Mouse (Mus musculus): ENCODE data around the gene Tmem30b. TPM values are rescaled to one million over a fixed set of nuclear protein-coding genes. Genes with fewer than 3 reads are reported as not detected.

Gene Tmem30b
- polyA plus RNA-seq, 1 experiment from 2014 or later = 0.11 TPM

DNA sequence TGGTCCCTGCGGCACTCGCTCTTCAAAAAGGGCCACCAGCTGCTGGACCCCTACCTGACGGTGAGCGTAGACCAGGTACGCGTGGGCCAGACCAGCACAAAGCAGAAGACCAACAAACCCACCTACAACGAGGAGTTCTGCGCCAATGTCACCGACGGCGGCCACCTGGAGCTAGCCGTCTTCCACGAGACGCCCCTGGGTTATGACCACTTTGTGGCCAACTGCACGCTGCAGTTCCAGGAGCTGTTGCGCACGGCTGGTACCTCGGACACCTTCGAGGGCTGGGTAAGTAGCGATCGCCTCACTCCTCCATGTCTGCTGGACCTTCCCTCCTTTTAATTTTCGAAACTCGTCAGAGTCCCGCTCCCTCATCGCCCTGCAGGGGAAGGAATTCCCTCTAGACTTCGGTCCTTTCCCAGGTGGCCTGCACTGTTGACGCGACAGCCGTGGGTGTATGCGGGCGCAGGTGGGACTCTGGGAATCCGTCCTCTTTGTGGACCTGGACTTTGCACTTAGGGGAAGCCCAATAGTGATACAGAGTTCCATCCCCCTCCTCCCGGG is 39.1 kb upstream of the Tmem30b start:
- H3K27ac ChIP-seq (ENCODE audit: low read depth, low read length) = no peak overlapping the region
- no peaks in the 10 kb centered on the region; the same call in 1 of the 2 replicates for H3K4me1 ChIP-seq (ENCODE audit: control insufficient read depth, insufficient read depth, low read length)
- no peaks in the 10 kb centered on the region for H3K36me3 ChIP-seq (ENCODE audit: control insufficient read depth, insufficient read depth, low read length)
- ATAC-seq (peak; percentile 49), DNase-seq (ENCODE audit: low spot score) (peak; percentile 6)
- H3K9ac ChIP-seq (ENCODE audit: low read length) = peak overlapping the region; percentile 78
- peak overlapping the region; percentile 60 for H3K4me3 ChIP-seq (ENCODE audit: low read depth, low read length)
- peak overlapping the region; percentile 94 for H3K4me2 ChIP-seq (ENCODE audit: low read length)
- no peaks in the 10 kb centered on the region for H3K9me3 ChIP-seq (replicated peaks; ENCODE audit: control insufficient read depth, low read length)
- WGBS = under 1% methylated on average over 33 of the region's 33 CpGs
- peaks cover 15% of the 10 kb centered on the region for H3K27me3 ChIP-seq (replicated peaks; ENCODE audit: control insufficient read depth, insufficient read depth, low read length)

GRCm38 (mm10) chr12:73584610-73585240 is 38.5 kb upstream of the Tmem30b start, which contains the start of gene Prkch:
TSS of gene Prkch (plus strand) at chr12:73584796.
- H3K27me3 ChIP-seq (replicated peaks; ENCODE audit: control insufficient read depth, insufficient read depth, low read length) = peaks cover 15% of the 10 kb centered on the region
- 1% methylated on average over 51 of the region's 61 CpGs for WGBS
- H3K4me1 ChIP-seq (ENCODE audit: control insufficient read depth, insufficient read depth, low read length) = no peaks in the 10 kb centered on the region; the same call in 1 of the 2 replicates
- ATAC-seq = peak; percentile 92
- no peaks in the 10 kb centered on the region for H3K9me3 ChIP-seq (replicated peaks; ENCODE audit: control insufficient read depth, low read length)
- peak; percentile 80 for DNase-seq (ENCODE audit: low spot score)
- H3K4me2 ChIP-seq (ENCODE audit: low read length) = peak within 1 kb of the TSS; percentile 94
- peak within 1 kb of the TSS; percentile 78 for H3K9ac ChIP-seq (ENCODE audit: low read length)
- H3K4me3 ChIP-seq (ENCODE audit: low read depth, low read length) = peak within 1 kb of the TSS; percentile 60
- peak within 1 kb of the TSS; percentile 39; the same call in 1 of the 2 replicates for H3K27ac ChIP-seq (ENCODE audit: low read depth, low read length)
- H3K36me3 ChIP-seq (ENCODE audit: control insufficient read depth, insufficient read depth, low read length) = no peaks in the 10 kb centered on the region

DNA sequence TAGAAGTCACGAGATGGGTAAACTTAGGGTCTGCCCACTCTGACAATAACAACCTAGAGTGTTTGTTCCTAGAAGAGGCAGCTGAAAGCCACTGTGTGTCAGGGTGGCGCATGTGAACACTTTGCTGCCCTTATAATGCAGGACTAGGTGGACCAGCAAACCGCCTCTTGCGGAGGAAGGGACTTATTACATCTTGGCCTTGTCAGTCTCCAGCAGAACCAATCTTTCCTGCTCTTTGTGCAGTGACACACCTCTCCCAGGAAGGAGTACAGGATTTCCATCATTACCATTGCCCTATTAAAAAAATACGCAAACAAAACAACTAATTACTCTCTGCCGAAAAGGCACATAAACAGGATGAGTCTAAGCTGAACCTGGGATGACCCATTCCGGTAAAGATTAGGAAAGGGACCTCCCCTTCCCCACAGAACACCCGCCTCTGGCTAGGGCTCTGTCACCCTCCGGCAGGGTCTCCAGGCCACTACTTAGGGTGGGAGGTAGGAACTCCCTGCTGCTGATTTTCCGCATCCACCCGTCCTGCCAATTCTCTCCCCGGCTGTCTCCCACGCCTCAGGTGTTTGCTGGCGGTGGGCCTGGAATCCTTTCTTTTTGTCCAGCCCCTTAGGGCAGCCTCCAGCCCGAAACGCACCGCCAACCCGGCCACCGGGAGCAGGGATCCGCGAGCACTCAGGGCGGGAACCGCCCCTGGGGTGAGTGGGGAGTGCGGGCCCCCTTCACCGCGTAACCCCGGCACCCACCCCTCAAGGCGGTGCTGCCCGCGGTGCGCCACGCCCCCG is 37.8 kb upstream of the Tmem30b start:
- H3K4me2 ChIP-seq (ENCODE audit: low read length) = peak overlapping the region; percentile 94
- ATAC-seq (peak; percentile 50), DNase-seq (ENCODE audit: low spot score) (peak; percentile 41)
- peak overlapping the region; percentile 78 for H3K9ac ChIP-seq (ENCODE audit: low read length)
- peak overlapping the region; percentile 60 for H3K4me3 ChIP-seq (ENCODE audit: low read depth, low read length)
- WGBS = 3% methylated on average over 33 of the region's 33 CpGs
- H3K27ac ChIP-seq (ENCODE audit: low read depth, low read length) = peak overlapping the region; percentile 39; the same call in 1 of the 2 replicates
- no peaks in the 10 kb centered on the region for H3K9me3 ChIP-seq (replicated peaks; ENCODE audit: control insufficient read depth, low read length)
- H3K36me3 ChIP-seq (ENCODE audit: control insufficient read depth, insufficient read depth, low read length) = no peaks in the 10 kb centered on the region
- peaks cover 15% of the 10 kb centered on the region for H3K27me3 ChIP-seq (replicated peaks; ENCODE audit: control insufficient read depth, insufficient read depth, low read length)
- H3K4me1 ChIP-seq (ENCODE audit: control insufficient read depth, insufficient read depth, low read length) = no peaks in the 10 kb centered on the region; the same call in 1 of the 2 replicates

DNA sequence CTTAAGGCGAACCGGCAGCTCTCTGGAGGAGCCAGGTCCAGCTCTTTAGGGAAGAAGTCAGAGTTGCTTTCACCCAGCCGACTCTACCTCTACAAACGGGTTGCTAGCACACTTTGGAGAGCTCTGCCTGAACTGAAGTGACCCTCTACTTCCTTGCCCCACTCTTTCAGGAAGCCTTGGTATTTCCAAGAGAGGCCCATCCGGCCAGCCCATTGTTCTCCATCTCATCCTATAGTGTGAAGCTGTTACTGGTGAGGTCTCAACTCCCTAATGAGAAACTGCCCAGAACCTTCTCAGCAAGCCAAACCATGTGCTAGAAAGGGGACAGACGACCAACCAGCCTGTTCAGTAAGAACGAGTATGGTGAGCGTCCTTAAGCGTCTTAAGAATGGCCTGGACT is 37.1 kb upstream of the Tmem30b start:
- no peak overlapping the region for H3K4me2 ChIP-seq (ENCODE audit: low read length)
- no peak for ATAC-seq
- WGBS = 82% methylated on average over 9 of the region's 9 CpGs

GRCm38 (mm10) chr12:73580811-73581210 is 34.6 kb upstream of the Tmem30b start:
- WGBS = 83% methylated on average over 7 of the region's 7 CpGs
- Histone ChIP-seq H3K9ac (ENCODE audit: low read length) (no peak overlapping the region), H3K27me3 (replicated peaks; ENCODE audit: control insufficient read depth, insufficient read depth, low read length) (peaks cover 5% of the 10 kb centered on the region), H3K4me2 (ENCODE audit: low read length) (no peak overlapping the region), H3K4me3 (ENCODE audit: low read depth, low read length) (no peak overlapping the region), H3K27ac (ENCODE audit: low read depth, low read length) (no peak overlapping the region), H3K9me3 (replicated peaks; ENCODE audit: control insufficient read depth, low read length) (no peaks in the 10 kb centered on the region), H3K4me1 (ENCODE audit: control insufficient read depth, insufficient read depth, low read length) (no peaks in the 10 kb centered on the region; the same call in 1 of the 2 replicates), H3K36me3 (ENCODE audit: control insufficient read depth, insufficient read depth, low read length) (no peaks in the 10 kb centered on the region)
- DNase-seq (ENCODE audit: low spot score) = no peak
- ATAC-seq = no peak

More for the DNA sequence above, 37.1 kb upstream of the Tmem30b start:
- Histone ChIP-seq H3K27ac (ENCODE audit: low read depth, low read length) (no peak overlapping the region), H3K4me1 (ENCODE audit: control insufficient read depth, insufficient read depth, low read length) (no peaks in the 10 kb centered on the region; the same call in 1 of the 2 replicates), H3K4me3 (ENCODE audit: low read depth, low read length) (no peak overlapping the region), H3K27me3 (replicated peaks; ENCODE audit: control insufficient read depth, insufficient read depth, low read length) (peaks cover 15% of the 10 kb centered on the region), H3K9ac (ENCODE audit: low read length) (no peak overlapping the region), H3K9me3 (replicated peaks; ENCODE audit: control insufficient read depth, low read length) (no peaks in the 10 kb centered on the region), H3K36me3 (ENCODE audit: control insufficient read depth, insufficient read depth, low read length) (no peaks in the 10 kb centered on the region)
- no peak for DNase-seq (ENCODE audit: low spot score)

DNA sequence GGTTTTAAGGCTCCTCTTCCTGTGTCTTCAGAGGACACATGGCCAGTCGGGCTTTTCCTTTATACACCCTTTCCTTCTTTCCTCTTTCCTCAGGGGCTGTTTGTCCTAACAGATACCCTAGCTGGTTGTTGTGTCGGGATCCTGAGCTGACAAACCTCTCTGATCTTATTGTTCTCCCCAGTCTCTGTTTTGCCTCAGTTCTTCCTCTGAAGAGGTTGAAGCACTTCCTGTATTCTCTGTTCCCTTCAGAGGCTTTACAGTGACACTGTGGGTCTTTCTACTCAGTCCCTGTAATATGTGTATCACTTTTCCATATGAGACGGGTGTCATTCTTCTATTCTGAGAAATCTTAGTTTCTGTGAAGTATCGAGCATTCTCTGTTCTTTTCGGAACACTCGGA is 31.9 kb upstream of the Tmem30b start:
- H3K9me3 ChIP-seq (replicated peaks; ENCODE audit: control insufficient read depth, low read length) = no peaks in the 10 kb centered on the region
- DNase-seq (ENCODE audit: low spot score) (no peak), ATAC-seq (no peak)
- H3K9ac ChIP-seq (ENCODE audit: low read length) = no peak overlapping the region
- 78% methylated on average over 6 of the region's 6 CpGs for WGBS
- no peaks in the 10 kb centered on the region for H3K27me3 ChIP-seq (replicated peaks; ENCODE audit: control insufficient read depth, insufficient read depth, low read length)
- no peak overlapping the region for H3K4me3 ChIP-seq (ENCODE audit: low read depth, low read length)
- H3K4me1 ChIP-seq (ENCODE audit: control insufficient read depth, insufficient read depth, low read length) = no peaks in the 10 kb centered on the region
- H3K27ac ChIP-seq (ENCODE audit: low read depth, low read length) = no peak overlapping the region
- H3K36me3 ChIP-seq (ENCODE audit: control insufficient read depth, insufficient read depth, low read length) = no peaks in the 10 kb centered on the region
- no peak overlapping the region for H3K4me2 ChIP-seq (ENCODE audit: low read length)

GRCm38 (mm10) chr12:73574632-73575031 is 28.4 kb upstream of the Tmem30b start:
- no peaks in the 10 kb centered on the region for H3K9me3 ChIP-seq (replicated peaks; ENCODE audit: control insufficient read depth, low read length)
- H3K27ac ChIP-seq (ENCODE audit: low read depth, low read length) = no peak overlapping the region
- H3K4me2 ChIP-seq (ENCODE audit: low read length) = no peak overlapping the region
- H3K4me1 ChIP-seq (ENCODE audit: control insufficient read depth, insufficient read depth, low read length) = no peaks in the 10 kb centered on the region
- no peaks in the 10 kb centered on the region for H3K27me3 ChIP-seq (replicated peaks; ENCODE audit: control insufficient read depth, insufficient read depth, low read length)
- ATAC-seq (no peak), DNase-seq (ENCODE audit: low spot score) (no peak)
- no peak overlapping the region for H3K9ac ChIP-seq (ENCODE audit: low read length)
- H3K4me3 ChIP-seq (ENCODE audit: low read depth, low read length) = no peak overlapping the region
- no peaks in the 10 kb centered on the region for H3K36me3 ChIP-seq (ENCODE audit: control insufficient read depth, insufficient read depth, low read length)
- WGBS = 83% methylated on average over 15 of the region's 15 CpGs

- Histone ChIP-seq H3K9me3 (replicated peaks; ENCODE audit: control insufficient read depth, low read length) (no peaks in the 10 kb centered on the region), H3K4me3 (ENCODE audit: low read depth, low read length) (peak overlapping the region; percentile 27), H3K36me3 (ENCODE audit: control insufficient read depth, insufficient read depth, low read length) (no peaks in the 10 kb centered on the region), H3K4me1 (ENCODE audit: control insufficient read depth, insufficient read depth, low read length) (no peaks in the 10 kb centered on the region), H3K27ac (ENCODE audit: low read depth, low read length) (no peak overlapping the region), H3K9ac (ENCODE audit: low read length) (peak overlapping the region; percentile 55), H3K27me3 (replicated peaks; ENCODE audit: control insufficient read depth, insufficient read depth, low read length) (no peaks in the 10 kb centered on the region), H3K4me2 (ENCODE audit: low read length) (peak overlapping the region; percentile 61)
- 67% methylated on average over 11 of the region's 11 CpGs for WGBS
- ATAC-seq = peak; percentile 37; the same call in 1 of the 2 replicates
- no peak for DNase-seq (ENCODE audit: low spot score)
These were observed 19.4 kb upstream of the Tmem30b start for GRCm38 (mm10) chr12:73565620-73565969.

Measured in forebrain, embryonic 14.5 days (tissue).